Mouse (Mus musculus) adrenal gland, postnatal 4 days (tissue): Measurements from ENCODE around the gene Lrrc4c. TPM values are rescaled to one million over a fixed set of nuclear protein-coding genes. Genes with fewer than 3 reads are reported as not detected.

Experiments
- DNase-seq, 2 experiments: peaks; one replicate each; pipeline ENCODE4 v3.0.0; 2021 to 2022; ENCODE audit warnings: low spot score in 2 of 2, mixed read lengths in 2 of 2
- total RNA-seq, 2 experiments: library from RNA; stranded (reverse); gene quantifications; 2 replicates each; pipeline ENCODE4 v1.2.3; 2021

The Lrrc4c gene
- total RNA-seq, 2 experiments from 2014 or later: 6.9 to 7.1 TPM

DNA sequence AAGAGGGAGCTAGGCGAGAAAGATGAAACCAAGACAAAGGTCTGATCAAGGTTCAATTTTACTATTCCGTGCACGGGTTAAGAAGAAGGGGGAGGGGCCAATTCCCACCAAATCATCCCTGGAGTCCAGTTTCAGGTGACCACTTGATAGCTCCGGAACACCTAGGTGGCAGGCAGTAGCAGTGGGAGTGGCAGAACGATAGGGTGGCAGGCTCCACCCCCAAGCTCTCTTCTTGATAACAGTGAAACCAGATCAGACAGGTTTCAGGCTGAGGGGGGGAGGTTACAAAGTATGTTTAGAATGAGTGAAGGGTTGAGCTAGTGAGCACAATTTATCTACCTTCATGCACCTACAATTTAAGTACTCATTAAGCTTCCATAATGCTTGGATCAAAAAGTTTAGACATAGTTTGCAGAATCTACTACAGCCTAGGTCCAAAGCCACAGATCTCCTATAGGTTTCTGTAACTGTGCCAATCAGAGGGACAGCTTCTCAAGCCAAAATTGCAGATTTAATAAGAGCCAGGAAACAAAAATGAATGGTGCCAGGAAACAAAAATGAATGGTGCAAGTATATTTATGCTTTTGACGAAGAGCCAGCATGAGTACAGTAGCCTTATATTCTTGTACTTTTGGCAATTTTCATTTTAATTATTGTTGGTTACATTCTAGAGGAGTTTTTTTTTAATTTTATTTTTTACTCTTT, 478.9 kb downstream of the Lrrc4c start:
- no peak for DNase-seq

DNA sequence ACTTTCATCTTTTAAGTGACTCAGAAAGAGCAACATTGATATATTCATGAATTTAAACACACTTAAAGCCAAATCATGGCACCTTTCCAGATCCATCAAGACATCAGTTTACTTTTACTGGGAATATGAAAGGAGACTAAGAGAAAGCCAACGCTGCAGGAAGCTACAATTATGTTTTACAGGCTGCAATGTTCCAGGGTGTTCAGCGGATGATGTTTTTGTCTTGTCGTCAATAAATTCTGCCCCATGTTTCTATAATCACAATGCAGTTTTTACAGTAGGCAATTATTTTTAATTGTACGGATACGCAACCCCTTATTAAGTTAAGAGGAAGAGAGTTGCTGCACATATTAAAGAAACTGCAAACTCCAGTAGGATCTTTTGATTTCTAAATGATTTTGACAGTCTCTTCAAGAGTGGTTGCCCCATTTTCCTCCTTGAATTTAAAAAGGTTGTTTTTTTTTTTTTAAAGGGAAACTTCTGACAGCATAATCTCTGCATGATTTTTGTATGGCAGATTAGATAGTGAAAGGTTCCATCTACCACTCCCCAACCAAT, 532.9 kb downstream of the Lrrc4c start:
- DNase-seq: no peak

DNA sequence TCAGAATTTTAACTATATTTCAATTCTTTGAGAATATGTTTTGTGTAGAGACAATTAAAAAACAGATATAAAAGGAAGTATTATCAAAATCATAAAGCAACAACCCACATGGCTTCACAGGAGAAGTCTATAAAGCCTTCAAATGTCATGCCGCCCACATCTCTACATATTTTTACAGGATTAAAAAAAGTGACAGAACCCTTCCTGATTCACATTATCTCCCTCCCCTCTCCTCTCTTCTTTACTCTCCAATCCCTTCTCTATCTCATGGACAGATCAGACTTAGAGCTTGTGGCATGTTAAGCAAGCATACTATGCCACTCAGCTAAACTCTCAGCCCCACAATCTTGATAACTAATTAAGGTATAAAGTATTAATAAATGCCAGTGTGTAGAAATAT, 535.8 kb downstream of the Lrrc4c start:
- DNase-seq: no peak

DNA sequence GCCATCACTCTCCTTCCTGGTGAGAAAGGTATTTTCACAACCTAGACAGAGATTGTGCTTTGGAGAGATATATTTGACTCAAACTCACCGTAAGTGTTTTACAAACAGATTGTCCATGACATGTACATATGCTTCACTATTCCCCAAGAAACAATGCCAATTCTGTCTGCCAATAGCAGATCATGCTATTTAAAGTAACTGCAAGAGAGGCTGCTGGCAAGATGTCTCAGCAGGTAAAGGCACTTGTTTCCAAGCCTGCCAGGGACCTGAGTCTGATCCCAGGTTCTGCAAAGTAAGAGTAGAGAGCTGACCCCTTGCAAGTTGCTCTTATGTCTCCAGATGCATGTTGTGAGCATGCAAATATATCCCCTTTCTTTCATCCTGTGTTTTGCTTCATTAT, 558.1 kb downstream of the Lrrc4c start:
- DNase-seq: no peak

DNA sequence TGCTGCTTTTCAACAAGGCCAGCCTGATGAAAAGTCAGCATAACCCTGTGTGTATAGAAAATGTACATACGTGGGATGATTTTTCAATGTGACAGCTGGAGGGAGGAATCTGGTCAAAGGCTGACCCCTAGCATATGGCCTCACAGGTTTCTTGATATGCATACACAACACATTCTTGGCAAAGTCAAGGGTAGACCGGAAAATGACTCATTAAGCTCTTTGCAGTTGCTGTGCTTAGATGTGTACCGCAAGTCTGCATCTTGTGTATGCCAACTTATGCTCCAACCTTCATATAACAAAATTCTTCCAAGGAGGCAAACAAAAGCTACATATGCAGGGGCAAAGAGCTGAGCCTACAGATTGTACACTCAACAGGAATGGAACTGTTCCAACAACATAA, 631.6 kb downstream of the Lrrc4c start:
- DNase-seq: no peak

DNA sequence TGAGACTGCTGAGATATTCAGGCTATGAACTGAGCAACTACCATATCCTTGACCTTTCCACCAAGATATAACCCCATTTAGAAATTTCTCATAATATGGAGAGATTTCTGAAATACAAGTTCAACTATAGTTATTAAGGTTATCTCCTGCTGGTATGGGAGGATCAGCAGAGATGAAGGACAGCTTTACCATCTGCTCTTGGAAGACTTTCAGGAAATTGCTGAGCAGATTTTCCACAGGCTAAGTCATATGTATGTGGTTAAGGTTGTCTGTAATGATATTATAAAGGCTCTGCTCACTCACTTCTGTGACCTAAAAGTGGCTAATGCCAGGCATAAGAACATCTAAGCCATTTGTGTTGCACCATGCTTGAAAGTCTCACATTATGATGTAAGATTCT, 681.6 kb downstream of the Lrrc4c start:
- no peak for DNase-seq

DNA sequence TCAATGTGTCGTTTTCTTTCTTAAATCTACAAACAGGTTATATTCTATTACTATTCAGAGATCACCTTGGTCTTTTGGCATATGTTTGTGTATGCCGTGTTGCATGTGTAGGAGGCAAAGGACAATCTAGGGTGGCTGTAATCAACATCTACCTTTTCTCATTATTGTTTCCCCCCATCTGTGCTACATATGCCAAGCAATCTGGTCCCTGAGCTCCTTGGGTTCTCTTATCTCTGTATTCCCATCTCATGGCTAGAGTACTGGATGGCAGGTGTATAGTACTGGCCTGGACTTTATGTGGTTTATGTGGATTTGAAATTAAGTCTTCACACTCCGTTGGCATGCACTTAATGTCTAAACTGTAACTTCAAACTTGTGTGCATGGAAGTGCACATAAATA, 700.4 kb downstream of the Lrrc4c start:
- DNase-seq: no peak

DNA sequence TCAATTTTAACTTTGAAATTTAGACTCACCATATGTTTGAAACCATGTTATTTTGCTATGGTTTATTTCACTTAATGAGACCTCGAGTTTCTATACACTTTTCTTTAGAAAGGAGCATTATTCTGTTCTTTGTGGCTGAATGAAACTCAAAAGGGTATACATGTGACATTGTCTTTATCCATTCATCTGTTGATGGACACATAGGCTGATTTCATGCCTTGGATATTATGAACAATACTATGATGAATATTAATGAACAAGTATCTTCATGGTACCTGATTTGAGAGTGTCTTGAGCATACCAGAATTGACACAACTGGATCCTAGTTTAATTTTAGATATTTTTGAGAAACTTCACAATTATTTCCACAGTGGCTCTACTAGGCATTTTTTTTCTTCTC, 709.0 kb downstream of the Lrrc4c start:
- DNase-seq: no peak

DNA sequence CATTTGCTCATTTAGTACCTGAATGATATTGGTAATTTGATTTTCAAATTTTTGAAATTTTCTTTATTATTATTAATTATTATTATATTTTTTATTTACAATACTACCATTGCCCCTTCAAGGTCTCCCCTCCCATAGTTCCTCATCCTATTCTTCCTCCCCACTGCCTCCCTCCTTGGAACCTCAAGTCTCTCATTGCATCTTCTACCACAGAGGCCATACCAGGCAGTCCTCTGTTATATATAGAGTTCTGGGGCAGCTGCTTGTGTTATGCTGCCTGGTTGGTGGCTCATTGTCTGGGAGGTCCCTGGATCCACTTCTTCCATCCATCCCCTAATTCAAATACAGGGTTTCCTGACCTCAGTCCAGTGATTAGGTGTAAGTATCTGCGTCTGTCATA, 709.6 kb downstream of the Lrrc4c start:
- no peak for DNase-seq

DNA sequence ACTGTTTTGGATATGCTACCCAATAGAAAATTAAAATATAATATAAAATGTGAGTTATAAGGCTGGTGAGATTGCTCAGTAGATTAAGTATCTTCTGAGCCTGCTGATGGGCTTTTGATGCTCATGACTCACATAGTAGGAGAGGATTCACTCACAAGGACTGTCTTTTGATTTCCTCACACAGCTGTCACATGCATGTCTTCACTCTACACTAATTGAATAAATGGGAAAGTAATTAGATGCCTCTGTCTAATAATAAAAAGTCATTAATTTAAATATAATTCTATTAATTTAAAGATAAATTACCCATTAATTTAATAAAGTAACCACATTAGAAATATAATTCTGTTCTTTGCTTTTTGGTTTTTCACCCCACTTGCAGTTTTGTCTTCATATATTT, 718.4 kb downstream of the Lrrc4c start:
- no peak for DNase-seq

DNA sequence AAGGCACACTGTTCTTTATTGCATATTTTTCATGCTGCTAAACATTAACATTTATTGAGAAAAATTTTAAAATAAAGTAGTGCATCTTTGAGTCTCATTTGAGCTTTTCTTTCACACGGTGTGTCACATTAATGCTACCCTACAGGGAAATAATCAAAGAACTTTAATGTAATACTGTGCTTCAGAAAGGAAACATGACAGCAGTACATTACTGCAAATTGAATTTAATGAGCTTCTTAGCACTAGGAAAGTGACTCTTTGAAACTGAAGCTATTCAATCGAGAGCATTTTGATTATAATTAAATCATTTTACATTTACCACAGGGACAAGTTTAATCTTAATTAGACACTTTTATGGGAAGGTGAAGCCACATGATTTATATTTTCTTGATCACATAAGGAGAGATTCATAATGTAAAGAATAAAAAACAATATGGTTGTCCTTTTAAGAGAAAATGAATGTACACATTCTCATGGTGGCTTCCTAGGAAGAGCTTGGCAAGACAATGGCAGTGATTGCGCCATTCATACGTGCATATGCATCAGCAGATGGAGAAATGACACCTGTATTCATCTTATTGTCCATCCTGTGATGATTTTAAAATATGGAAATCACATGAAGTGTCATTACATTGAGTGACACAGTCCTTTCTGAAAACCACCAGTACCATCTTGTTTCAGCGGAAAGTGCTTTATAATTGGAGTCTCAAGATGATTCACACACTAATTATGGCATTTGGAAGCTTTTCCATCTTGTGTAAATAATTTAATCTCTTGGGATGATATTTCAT, 719.2 kb downstream of the Lrrc4c start:
- DNase-seq: no peak

DNA sequence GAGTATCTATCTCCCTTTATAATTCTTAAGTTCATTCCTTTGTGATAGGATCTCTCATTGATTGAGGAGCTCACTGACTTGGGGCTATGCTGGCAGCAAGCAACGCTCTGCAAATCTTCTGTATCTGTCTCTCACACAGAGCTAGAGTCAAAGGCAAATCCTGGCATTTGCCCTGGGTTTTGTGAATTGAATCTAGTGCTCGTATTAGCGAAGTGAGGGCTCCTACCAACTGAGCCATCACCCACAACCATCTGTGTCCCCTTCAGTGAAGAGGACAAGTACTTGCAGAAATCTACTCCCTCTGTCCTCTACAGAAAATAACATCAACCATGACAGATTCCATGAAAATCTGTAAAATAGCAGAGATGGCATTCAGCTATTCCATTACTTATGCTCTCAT, 726.0 kb downstream of the Lrrc4c start:
- DNase-seq: no peak

DNA sequence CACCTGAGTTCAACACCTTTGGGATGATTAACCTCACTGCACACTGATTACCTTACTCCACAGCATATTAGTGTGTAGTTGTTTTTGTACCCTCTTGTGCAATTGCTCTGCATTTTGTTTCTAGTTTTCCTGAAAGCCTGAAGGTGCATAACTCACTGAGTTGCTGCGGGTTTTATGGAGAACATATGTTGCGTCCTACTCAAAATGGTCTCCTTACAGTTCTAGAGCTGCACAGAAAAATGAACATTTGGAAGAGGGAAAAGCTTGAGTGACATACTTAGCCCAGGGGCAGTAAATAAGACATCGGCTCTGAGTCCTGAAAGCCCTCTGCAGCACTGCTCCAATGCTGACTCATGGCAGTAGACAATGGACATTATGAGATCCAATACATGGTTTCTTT, 727.7 kb downstream of the Lrrc4c start:
- no peak for DNase-seq

DNA sequence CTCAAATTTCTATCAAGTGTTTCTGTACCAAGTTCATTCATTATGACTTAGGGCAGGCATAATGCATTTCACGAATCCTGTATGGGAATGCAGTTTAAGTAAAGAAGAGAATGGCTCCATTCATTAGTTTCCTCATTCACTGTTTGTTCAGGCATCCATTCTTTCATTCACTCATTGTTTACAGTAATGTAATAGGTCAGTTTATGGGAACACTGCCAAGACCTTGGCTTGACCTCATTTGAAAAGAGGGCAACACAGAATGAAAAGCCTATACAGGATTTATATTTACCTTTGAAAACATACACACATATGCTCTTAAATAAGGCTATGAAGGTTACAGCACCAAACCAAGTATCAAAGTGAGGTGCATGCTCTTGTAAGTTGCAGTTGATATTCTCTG, 762.2 kb downstream of the Lrrc4c start:
- DNase-seq: no peak

DNA sequence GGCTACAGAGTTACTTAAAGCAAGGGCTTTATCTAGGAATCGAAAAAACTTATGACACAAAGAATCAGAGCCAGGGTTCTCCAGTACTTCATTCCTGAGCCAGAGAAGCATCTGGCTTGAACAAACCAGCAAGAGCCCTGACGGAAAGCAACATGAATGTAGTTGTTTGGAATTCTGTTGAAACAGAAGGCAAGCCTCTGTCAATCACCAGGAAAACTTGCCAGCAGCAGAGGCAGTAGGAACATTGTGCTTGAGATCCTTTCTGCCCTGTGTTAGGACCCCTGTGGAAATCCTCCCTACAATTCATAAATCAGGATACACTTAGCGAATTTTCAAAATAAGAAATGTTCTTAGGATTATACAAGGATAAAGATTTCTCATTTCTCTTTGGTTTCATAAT, 780.0 kb downstream of the Lrrc4c start:
- DNase-seq: no peak

DNA sequence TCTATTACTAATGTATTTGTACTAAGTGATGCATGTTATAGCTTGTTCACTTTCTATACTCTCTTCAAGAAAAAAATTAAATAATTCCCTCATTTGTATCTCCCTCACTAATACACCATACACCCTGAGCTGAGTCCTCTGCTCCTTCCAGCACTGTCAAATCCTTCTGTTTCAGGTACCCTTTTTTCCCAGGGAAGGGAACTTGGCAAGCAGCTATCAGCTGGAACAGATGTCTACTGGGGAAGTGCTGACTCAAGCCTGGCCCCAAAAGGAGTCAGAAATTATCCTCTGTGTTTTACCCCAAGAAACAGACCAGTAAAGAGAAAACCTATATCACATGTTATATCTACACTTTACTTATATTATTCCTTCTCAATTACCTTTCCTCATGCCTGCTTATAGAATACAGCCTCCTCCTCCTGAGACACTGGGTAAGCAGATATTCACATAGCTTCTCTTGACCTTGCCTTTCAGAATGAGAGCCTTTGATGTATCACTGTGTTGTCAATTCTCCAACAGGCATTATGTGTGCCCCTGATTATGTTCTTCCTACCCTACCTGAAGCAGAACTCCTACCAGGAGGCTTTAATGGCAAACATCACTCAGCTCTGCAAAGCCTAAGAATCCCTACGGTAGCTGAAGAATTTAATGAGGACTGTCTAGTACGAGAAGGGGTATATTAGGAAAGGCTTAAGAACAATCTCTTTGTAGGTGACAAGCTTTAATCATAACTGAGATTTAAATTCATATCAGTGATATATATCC, 785.6 kb downstream of the Lrrc4c start:
- no peak for DNase-seq

DNA sequence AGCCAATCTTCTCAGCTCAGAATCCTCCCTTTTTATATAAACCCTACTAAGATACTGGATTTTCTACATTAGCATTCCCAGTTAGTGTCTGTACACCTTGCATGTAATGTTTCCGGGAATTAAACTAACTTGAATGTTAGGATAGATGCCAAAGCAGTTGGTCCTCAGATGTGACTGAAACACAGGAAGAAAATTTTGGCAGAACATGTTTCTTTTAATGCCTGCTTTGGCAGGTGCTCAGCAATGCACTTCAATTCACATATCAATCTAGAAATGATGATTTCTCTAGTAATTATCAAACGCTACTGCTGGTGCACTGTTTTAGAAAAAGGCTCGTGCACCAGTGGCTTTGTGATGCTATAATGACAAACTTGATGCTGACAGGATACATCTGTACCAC, 806.3 kb downstream of the Lrrc4c start:
- DNase-seq: no peak

DNA sequence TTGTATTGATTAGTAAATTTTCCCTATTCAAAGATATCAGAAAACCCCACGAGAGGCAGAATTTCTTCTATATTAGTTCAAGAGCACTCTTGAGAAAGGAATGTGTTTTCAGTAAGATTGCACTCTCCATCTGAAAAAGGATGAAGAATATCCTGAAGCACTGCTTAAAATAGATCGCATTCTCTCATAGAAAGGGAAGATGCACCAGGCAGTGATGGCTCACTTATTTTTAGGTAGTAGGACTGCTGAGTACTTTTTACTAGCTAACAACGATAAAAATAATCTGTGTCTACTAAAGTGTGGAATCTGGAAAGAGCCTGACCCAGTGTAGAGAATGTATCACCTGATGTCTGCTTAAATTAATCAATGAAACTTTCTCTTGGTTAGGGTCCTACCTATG, 820.5 kb downstream of the Lrrc4c start:
- DNase-seq: no peak

DNA sequence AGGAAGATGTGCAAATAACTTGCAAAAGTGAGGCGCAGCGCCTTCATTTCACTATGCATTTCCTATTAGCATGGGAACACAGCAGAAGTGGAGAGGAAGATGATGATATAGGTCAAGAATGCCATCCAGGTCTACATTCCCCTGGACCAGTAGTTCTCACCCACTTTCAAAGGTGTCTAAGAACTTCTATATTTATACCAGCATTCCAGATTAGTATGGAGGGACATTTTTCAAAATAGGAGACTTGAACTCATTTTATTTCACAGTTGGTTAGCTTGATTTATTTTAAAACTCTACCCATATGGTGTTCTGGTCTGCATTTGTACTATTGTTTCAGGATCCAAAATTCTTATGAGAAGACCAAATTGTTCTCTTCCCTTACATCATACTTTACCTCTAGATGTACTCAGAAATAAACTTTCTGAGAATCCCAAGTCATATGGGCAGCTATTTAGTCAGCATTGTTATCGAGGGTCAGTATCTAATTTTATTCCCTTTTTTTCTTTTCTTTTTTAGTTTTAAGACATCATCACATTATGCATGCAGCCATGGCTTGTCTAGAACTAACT, 833.7 kb downstream of the Lrrc4c start:
- no peak for DNase-seq

DNA sequence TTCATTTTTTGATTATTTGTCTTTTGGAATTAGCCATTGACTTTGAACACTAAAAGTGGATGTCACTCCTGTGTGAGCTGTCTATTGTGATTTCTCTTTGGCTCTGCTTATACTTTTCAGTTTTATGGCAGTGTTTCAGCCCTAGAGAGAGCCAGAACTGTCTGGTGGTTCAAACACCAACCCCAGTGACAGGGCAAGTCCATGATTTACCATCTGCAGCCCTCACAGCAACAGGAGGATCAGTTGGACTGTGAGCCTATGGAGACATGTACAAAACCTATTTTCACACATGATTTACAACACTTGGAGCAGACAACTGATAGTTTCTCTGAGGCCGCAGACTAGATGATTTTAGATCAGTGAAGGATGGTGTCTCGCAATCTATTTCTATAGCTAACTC, 847.8 kb downstream of the Lrrc4c start:
- no peak for DNase-seq

DNA sequence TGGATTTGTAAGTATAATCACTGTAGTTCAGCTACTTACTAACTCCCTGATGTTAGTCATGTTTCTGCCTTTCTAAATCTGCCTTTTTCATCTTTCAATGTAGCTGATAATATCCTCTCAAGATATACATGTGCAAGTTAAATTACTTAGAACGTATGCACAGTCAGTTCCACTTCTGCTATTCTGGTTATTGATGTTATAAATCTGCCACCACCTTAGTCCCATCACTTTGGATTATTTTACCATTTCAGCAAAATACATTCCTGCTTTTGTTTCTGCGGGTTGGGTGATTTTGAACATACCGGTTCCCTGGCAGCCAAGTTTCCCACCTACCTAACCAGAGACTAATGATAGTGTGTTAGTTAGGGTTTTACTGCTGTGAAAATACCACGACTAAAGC, 860.4 kb downstream of the Lrrc4c start:
- DNase-seq: no peak
